Mouse (Mus musculus) bone marrow macrophage, adult 2 months (primary cell): Measurements from ENCODE around the gene Olfr92.

ENCODE experiments used
- CTCF ChIP-seq: IDR thresholded peaks from 2 replicates; pipeline ENCODE4 v1.5.1; 2012; ENCODE audit warnings: low read depth, mild to moderate bottlenecking, low read length, moderate library complexity
- POLR2A ChIP-seq: IDR thresholded peaks from 2 replicates; pipeline ENCODE4 v1.6.1; 2012; ENCODE audit warnings: mild to moderate bottlenecking, low read depth, low read length, borderline replicate concordance

GRCm38 (mm10) chr17:37067861-37068260 lies 52.0 kb downstream of the Olfr92 start:
- TF ChIP-seq CTCF (no peak), POLR2A (no peak)
